Mouse (Mus musculus): ENCODE results near the gene Clybl. TPM values are rescaled to one million over a fixed set of nuclear protein-coding genes. Genes with fewer than 3 reads are reported as not detected.

Gene Clybl
- polyA plus RNA-seq, 1 experiment from 2014 or later = 13.5 TPM

DNA sequence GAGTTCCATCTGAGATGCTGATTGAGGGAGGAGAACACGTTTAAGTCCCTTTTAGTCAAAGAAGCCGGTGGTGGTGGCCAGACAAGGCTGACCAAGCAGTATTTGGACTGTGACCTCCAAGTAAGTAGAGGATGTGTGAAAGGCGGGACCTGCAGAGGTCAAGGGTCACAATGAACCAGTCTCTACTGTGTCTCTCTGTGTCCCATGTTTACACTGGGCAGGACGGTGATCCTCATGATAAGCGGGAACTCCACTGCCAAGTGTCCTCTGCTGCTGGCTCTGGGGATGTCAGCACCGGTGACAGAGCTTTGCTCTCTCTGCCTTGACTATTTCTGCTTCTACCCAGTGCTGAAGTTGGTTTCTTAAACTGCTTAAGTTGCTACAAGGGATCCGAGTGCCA lies 10.5 kb upstream of the Clybl start:
- Histone ChIP-seq H3K27ac (replicated peaks) (no peak overlapping the region), H3K27me3 (replicated peaks) (no peaks in the 10 kb centered on the region), H3K4me3 (replicated peaks) (no peak overlapping the region), H3K9me3 (replicated peaks) (no peaks in the 10 kb centered on the region), H3K4me1 (peaks cover 12% of the 10 kb centered on the region; the same call in 1 of the 2 replicates), H3K9ac (replicated peaks) (no peak overlapping the region), H3K36me3 (no peaks in the 10 kb centered on the region), H3K4me2 (no peak overlapping the region)
- no peak for ATAC-seq (ENCODE audit: low FRiP score)
- WGBS = 88% methylated on average over 7 of the region's 7 CpGs

DNA sequence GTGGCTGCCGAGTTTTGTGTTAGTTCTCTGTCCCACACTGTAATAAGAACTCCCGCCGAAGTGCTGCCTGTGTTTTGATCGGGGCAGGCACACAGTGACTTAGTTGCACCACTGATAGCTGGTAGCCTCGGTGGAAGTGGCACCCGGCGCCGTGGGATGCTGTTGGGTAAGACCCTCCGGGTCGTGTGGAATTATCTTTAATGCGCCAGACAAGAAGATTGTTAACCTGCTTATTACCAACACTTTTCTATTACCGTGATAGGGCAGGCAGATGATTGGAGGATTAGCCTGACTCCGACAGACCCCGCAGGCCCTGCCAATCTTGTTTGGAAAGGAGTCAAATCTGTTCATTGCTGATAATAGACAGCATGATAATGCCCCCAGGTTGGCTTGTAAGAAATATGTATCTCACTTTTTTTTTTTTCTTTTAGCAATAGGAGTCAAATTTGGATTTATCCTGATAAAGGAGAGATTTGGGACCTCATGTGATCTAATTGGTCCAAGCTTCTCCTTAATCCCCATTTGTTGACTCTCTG lies 5.2 kb upstream of the Clybl start:
- Histone ChIP-seq H3K27me3 (replicated peaks) (no peaks in the 10 kb centered on the region), H3K4me3 (replicated peaks) (no peak overlapping the region), H3K4me2 (no peak overlapping the region), H3K36me3 (no peaks in the 10 kb centered on the region), H3K9me3 (replicated peaks) (no peaks in the 10 kb centered on the region), H3K4me1 (0 out of 2 replicates have a peak, but pooled peaks cover 5% of the 10 kb centered on the region), H3K9ac (replicated peaks) (no peak overlapping the region), H3K27ac (replicated peaks) (no peak overlapping the region)
- WGBS = 91% methylated on average over 14 of the region's 14 CpGs
- ATAC-seq (ENCODE audit: low FRiP score) = no peak

DNA sequence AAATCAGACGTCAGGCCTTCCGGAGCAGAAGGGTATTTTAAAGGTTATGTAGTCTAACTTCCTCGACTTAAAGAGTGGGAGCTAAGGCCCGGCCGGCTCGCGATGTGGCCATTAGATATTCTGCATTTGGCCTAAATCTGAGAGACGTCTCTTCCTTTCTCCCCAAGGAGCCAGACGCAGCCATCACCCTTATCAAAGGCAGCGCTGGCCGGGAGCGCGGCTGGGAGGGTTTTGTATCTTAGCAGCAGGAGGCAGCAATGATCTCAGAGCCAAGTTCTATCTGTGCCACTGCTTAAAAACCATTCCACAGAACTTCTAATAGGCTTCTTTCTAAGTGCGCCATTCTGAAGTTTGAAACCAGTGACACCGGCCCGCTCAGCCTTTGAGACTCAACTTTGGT lies 2.2 kb upstream of the Clybl start:
- Histone ChIP-seq H3K4me3 (replicated peaks) (no peak overlapping the region), H3K36me3 (no peaks in the 10 kb centered on the region), H3K9ac (replicated peaks) (no peak overlapping the region), H3K27me3 (replicated peaks) (no peaks in the 10 kb centered on the region; the same call in 1 of the 2 replicates), H3K4me1 (peaks cover 12% of the 10 kb centered on the region; the same call in 1 of the 2 replicates), H3K27ac (replicated peaks) (no peak overlapping the region), H3K9me3 (replicated peaks) (no peaks in the 10 kb centered on the region), H3K4me2 (no peak overlapping the region)
- 59% methylated on average over 16 of the region's 16 CpGs for WGBS
- no peak for ATAC-seq (ENCODE audit: low FRiP score)

DNA sequence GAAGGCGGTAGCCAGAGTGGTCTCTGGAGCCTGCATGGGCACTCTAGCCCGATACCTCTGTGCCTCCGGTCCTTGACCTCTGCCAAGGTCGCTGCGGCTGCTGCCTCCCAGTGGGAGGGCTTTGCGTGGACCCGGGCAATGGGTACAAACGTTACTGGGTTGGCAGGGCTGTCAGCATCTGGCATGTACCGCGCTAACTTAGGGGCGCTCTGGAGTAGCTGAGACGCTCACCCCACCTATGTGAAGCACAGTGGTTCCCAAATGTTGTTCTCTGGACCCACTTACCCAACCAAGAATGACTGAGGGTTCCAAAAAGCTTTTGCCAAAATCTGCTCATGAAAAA lies 282 bp downstream of the Clybl start:
- Histone ChIP-seq H3K4me2 (peak overlapping the region; percentile 89), H3K27ac (replicated peaks) (peak overlapping the region; percentile 58; the same call in 1 of the 2 replicates), H3K4me3 (replicated peaks) (peak overlapping the region; percentile 76), H3K27me3 (replicated peaks) (no peaks in the 10 kb centered on the region; the same call in 1 of the 2 replicates), H3K4me1 (peaks cover 12% of the 10 kb centered on the region; the same call in 1 of the 2 replicates), H3K36me3 (no peaks in the 10 kb centered on the region), H3K9ac (replicated peaks) (peak overlapping the region; percentile 67), H3K9me3 (replicated peaks) (no peaks in the 10 kb centered on the region)
- WGBS = 2% methylated on average over 12 of the region's 12 CpGs
- ATAC-seq (ENCODE audit: low FRiP score) = peak; percentile 60

DNA sequence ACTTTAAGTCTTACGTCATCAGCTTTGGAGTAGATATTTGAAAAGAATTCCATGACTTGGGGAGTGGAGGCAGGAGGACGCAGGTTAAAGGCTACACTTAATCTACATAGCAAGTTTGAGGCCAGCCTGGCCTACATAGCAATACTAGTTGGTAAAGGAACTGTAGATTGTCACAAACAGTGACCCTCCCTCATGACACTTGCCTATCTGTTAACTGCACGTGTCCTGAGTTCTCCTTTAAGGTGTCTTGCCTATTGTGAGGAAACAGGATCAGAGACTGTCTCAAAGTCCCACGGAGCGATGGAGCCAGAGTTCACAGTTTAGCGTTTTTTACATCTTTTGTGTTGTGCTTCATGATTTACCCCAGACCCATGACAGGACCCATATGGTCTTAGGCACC lies 716 bp downstream of the Clybl start:
- H3K4me1 ChIP-seq = peaks cover 12% of the 10 kb centered on the region; the same call in 1 of the 2 replicates
- H3K27me3 ChIP-seq (replicated peaks) = no peaks in the 10 kb centered on the region; the same call in 1 of the 2 replicates
- H3K9ac ChIP-seq (replicated peaks) = no peak overlapping the region
- no peaks in the 10 kb centered on the region for H3K9me3 ChIP-seq (replicated peaks)
- H3K36me3 ChIP-seq = no peaks in the 10 kb centered on the region
- H3K4me2 ChIP-seq = peak overlapping the region; percentile 89
- peak overlapping the region; percentile 76 for H3K4me3 ChIP-seq (replicated peaks)
- H3K27ac ChIP-seq (replicated peaks) = no peak overlapping the region
- WGBS = 85% methylated on average over 6 of the region's 6 CpGs
- ATAC-seq (ENCODE audit: low FRiP score) = no peak

DNA sequence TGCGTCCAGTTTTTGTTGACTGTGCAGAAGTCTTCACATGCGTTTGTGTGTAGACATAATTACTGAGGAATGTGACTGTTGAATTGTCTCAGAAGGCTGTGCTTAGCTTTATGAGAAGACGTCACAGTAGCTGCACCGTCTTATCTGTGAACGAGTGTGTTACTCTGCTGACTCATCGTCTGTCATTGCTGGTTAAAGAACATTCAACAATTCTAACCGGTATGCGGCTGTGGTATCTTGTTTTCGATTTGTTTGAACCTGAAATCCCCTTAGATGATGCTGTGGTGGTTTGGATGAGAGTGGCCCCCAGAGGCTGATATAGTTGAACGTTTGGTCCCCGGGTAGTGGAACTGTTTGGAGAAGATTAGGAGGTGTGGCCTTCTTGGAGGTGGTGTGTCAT lies 2.5 kb downstream of the Clybl start:
- WGBS = 81% methylated on average over 11 of the region's 11 CpGs

DNA sequence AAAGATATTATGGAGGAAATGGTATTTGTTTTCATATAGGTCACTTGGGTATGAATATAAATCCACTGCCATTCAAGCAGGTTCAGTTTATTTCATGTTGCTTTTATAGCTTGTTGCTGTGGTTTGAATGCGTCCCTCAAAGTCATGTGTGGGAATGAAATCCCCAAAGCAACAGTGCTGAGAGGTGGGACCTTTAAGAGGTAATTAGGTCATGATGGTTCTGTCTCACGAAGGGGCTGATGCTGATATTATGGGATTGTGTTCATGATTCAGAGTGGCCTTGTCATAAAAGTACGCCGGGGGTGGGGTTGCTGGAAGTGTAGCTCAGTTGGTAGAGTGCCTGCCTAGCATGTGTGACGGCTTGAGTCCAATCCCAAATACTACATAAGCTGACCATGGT lies 6.7 kb downstream of the Clybl start:
- Histone ChIP-seq H3K4me1 (no peaks in the 10 kb centered on the region), H3K27me3 (replicated peaks) (no peaks in the 10 kb centered on the region), H3K4me3 (replicated peaks) (no peak overlapping the region), H3K9ac (replicated peaks) (no peak overlapping the region), H3K9me3 (replicated peaks) (no peaks in the 10 kb centered on the region), H3K36me3 (no peaks in the 10 kb centered on the region), H3K4me2 (no peak overlapping the region), H3K27ac (replicated peaks) (no peak overlapping the region)
- ATAC-seq (ENCODE audit: low FRiP score) = no peak
- WGBS = 73% methylated on average over 5 of the region's 5 CpGs

More for the DNA sequence above, 2.5 kb downstream of the Clybl start:
- no peaks in the 10 kb centered on the region for H3K9me3 ChIP-seq (replicated peaks)
- H3K4me2 ChIP-seq = no peak overlapping the region
- H3K27me3 ChIP-seq (replicated peaks) = no peaks in the 10 kb centered on the region; the same call in 1 of the 2 replicates
- ATAC-seq (ENCODE audit: low FRiP score) = no peak
- H3K9ac ChIP-seq (replicated peaks) = no peak overlapping the region
- no peaks in the 10 kb centered on the region for H3K36me3 ChIP-seq
- no peak overlapping the region for H3K4me3 ChIP-seq (replicated peaks)
- no peak overlapping the region for H3K27ac ChIP-seq (replicated peaks)
- H3K4me1 ChIP-seq = peaks cover 12% of the 10 kb centered on the region; the same call in 1 of the 2 replicates

DNA sequence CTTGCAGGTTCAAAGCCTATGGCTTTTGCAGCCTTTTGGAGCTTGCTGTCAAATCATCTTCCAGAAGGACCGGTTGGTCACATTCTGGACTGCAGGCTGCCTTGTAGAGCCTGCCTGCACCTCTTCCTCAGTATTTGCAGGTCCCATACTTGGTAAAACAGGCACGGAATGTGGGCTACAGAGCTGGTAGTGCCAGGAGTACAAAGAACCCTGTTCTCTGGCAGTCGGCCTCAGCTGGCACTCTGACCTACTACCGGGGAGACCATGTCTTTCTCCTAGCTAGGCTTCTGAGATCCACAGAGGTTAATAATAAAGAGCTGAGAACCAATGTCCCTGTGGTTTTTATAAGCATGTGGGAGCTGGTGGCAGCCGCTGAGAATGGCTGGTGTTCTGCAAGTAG lies 8.4 kb downstream of the Clybl start:
- H3K36me3 ChIP-seq = no peaks in the 10 kb centered on the region
- 66% methylated on average over 5 of the region's 5 CpGs for whole genome bisulfite sequencing
- no peak for ATAC-seq (ENCODE audit: low FRiP score)
- H3K4me2 ChIP-seq = no peak overlapping the region
- no peak overlapping the region for H3K4me3 ChIP-seq (replicated peaks)
- H3K9ac ChIP-seq (replicated peaks) = no peak overlapping the region
- no peaks in the 10 kb centered on the region for H3K9me3 ChIP-seq (replicated peaks)
- no peaks in the 10 kb centered on the region for H3K4me1 ChIP-seq
- no peaks in the 10 kb centered on the region for H3K27me3 ChIP-seq (replicated peaks)
- H3K27ac ChIP-seq (replicated peaks) = no peak overlapping the region

DNA sequence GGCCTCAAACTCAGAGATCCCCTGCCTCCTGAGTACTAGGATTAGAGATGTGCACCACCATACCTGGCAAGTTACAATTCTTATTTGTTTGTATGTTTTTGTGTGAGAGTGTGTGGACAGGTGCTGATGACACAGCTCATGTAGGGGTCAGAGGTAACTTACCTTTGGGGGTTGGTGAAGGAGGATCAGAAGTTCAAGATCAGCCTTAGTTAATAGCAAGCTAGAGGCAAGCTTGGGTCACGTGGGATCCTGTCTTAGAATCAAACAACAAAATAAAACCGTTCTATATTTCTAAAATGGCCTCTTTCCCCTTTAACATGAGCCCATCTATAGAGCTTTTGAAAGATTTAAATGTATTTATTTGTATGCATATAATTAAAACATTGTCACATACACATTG lies 9.0 kb downstream of the Clybl start:
- WGBS = 26% methylated on average over 2 of the region's 2 CpGs
- Histone ChIP-seq H3K9ac (replicated peaks) (no peak overlapping the region), H3K4me2 (no peak overlapping the region), H3K4me3 (replicated peaks) (no peak overlapping the region), H3K9me3 (replicated peaks) (no peaks in the 10 kb centered on the region), H3K27ac (replicated peaks) (no peak overlapping the region), H3K36me3 (no peaks in the 10 kb centered on the region), H3K27me3 (replicated peaks) (no peaks in the 10 kb centered on the region), H3K4me1 (no peaks in the 10 kb centered on the region)
- ATAC-seq (ENCODE audit: low FRiP score) = no peak

DNA sequence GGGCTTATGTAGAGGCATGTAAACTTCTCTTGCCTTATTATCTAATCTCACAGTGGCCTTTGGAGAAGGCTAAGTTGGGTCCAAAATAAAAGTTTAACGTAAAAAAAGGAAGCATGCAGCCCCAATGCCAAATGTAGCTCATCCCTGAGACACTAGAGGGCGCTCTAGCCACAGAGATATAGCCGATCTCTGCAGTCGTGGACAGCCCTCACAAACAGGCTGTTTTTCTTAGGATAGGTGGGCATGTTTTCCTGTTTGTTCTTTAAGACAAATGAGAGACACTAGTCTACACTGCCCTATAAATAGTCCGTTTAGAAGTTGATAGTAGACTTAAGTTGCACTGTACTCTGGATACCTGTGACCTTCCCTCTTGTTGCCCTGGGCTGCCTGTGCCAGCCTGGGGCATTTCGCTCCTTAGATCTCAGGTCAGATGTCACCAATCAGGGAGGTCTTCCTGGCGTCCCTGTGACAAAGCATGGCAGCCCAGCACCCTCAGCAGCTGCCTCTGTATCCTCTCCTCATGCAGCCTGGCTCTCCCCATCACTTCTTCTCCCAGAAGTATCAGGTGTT lies 9.5 kb downstream of the Clybl start:
- H3K4me2 ChIP-seq = no peak overlapping the region
- H3K9me3 ChIP-seq (replicated peaks) = no peaks in the 10 kb centered on the region
- H3K27me3 ChIP-seq (replicated peaks) = no peaks in the 10 kb centered on the region
- no peaks in the 10 kb centered on the region for H3K36me3 ChIP-seq
- ATAC-seq (ENCODE audit: low FRiP score) = peak; percentile 73
- no peak overlapping the region for H3K4me3 ChIP-seq (replicated peaks)
- no peak overlapping the region for H3K27ac ChIP-seq (replicated peaks)
- no peaks in the 10 kb centered on the region for H3K4me1 ChIP-seq
- WGBS = 16% methylated on average over 7 of the region's 7 CpGs
- H3K9ac ChIP-seq (replicated peaks) = no peak overlapping the region

DNA sequence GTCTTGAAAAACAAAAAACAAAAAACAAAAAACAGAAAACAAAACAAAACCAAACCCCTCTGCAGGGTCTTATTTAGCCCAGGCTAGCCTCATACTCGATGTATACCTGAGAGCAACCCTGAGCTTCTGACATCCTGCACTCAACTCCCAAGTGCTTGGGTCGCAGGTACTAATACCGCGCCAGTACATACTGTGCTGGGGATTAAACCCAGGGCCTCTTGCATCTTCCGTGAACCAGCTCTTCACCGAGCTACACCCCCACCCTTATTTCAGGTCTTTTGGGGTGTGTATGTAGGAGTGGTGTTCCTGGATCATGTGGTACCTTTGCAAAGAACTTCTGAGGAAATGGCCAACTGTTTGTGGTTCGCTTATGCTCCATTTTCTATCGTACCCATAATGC lies 13.1 kb downstream of the Clybl start:
- H3K4me3 ChIP-seq (replicated peaks) = no peak overlapping the region
- no peaks in the 10 kb centered on the region for H3K27me3 ChIP-seq (replicated peaks)
- no peak for ATAC-seq (ENCODE audit: low FRiP score)
- WGBS = 93% methylated on average over 8 of the region's 8 CpGs
- H3K4me2 ChIP-seq = no peak overlapping the region
- H3K36me3 ChIP-seq = no peaks in the 10 kb centered on the region
- no peak overlapping the region for H3K27ac ChIP-seq (replicated peaks)
- no peaks in the 10 kb centered on the region for H3K9me3 ChIP-seq (replicated peaks)
- H3K9ac ChIP-seq (replicated peaks) = no peak overlapping the region
- H3K4me1 ChIP-seq = no peaks in the 10 kb centered on the region

DNA sequence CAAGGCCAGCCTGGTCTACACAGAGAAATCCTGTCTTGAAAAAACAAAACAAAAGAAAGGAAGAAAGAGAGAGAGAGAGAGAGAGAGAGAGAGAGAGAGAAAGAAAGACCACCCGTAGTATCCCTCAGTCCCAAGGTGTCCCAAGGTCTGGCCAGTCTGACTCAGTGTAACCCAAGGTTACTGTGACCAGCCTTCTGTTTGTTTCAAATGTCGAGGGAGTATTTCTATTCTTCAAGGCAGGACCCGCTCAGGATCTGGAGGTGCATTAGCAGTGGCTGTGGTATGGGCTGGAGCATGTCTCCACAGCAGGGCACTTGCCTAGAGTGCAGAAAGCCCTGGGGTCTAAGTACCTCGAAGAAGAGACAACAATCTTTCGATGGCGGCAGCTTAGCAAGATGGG lies 15.3 kb downstream of the Clybl start:
- no peaks in the 10 kb centered on the region for H3K9me3 ChIP-seq (replicated peaks)
- H3K4me3 ChIP-seq (replicated peaks) = no peak overlapping the region
- H3K4me2 ChIP-seq = no peak overlapping the region
- no peak overlapping the region for H3K9ac ChIP-seq (replicated peaks)
- no peaks in the 10 kb centered on the region for H3K4me1 ChIP-seq
- no peak overlapping the region for H3K27ac ChIP-seq (replicated peaks)
- no peaks in the 10 kb centered on the region for H3K36me3 ChIP-seq
- no peak for ATAC-seq (ENCODE audit: low FRiP score)
- WGBS = 89% methylated on average over 6 of the region's 6 CpGs
- no peaks in the 10 kb centered on the region for H3K27me3 ChIP-seq (replicated peaks)
